Mouse (Mus musculus) liver, adult 2 months (tissue): ENCODE results near the gene 6430550D23Rik.

Experiments
- CTCF ChIP-seq: fragments of 200-500 bp; IDR thresholded peaks from 2 replicates; pipeline ENCODE4 v1.5.1; 2011; ENCODE audit warnings: low read depth, low read length, control low read depth
- POLR2A ChIP-seq: fragments of 200-500 bp; IDR thresholded peaks from 2 replicates; pipeline ENCODE4 v1.6.1; 2011; ENCODE audit warnings: low read length, control low read depth; ENCODE audit not compliant: insufficient read depth; ENCODE audit errors: extremely low read depth

DNA sequence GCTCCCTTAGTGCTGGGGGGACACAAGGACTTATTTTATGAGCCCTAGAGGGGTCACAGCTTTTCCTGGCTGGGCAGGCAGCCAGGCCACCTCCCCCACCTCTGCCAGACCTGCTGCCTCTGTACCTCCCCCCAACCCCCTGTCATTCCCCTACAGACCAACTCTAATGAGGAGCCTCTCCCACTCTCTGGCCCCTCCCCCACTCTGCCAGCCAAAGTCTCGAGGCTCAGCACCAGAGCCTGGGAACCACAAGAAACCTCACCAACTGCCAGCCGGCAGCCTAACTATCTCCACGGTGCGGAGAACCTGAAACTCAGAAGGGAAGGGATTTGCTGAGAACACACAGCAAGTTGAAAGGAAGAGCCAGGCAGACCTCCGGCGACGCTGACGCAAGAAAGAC, 64.3 kb downstream of the 6430550D23Rik start:
- TF ChIP-seq POLR2A (no peak), CTCF (no peak)
